Mouse (Mus musculus) heart, embryonic 13.5 days (tissue): Measurements from ENCODE around the gene Zc3h12c. TPM values are rescaled to one million over a fixed set of nuclear protein-coding genes. Genes with fewer than 3 reads are reported as not detected.
"Not testable (repeated sequence)": the region's sequence is repeated elsewhere in the genome, so short reads cannot be mapped to it uniquely, and the experiment has no call there.

ENCODE experiments used
- ATAC-seq: fragments of 200-750 bp; cut with Nextera tagmentation; 2 replicates; pipeline ENCODE4 v1.8.0; 2017; ENCODE audit warnings: moderate TSS enrichment; ENCODE audit not compliant: insufficient number of reproducible peaks, low FRiP score, low TSS enrichment; ENCODE audit errors: extremely low read depth
- H3K27ac ChIP-seq: fragments of 300-500 bp; sonication (generic); replicated peaks from 2 replicates; pipeline ENCODE4 v1.5.1; 2015; ENCODE audit warnings: moderate library complexity, mild to moderate bottlenecking, inconsistent platforms
- H3K27me3 ChIP-seq: fragments of 300-500 bp; sonication (generic); replicated peaks from 2 replicates; pipeline ENCODE4 v1.6.1; 2015; ENCODE audit warnings: mild to moderate bottlenecking, inconsistent platforms
- H3K36me3 ChIP-seq: fragments of 300-500 bp; sonication (generic); 2 replicates; pipeline ENCODE4 v1.6.1; 2015; ENCODE audit warnings: mild to moderate bottlenecking, inconsistent platforms
- H3K4me1 ChIP-seq: fragments of 300-500 bp; sonication (generic); 2 replicates; pipeline ENCODE4 v1.6.1; 2015; ENCODE audit warnings: inconsistent platforms
- H3K4me2 ChIP-seq: fragments of 300-500 bp; sonication (generic); 2 replicates; pipeline ENCODE4 v1.6.1; 2015; ENCODE audit warnings: inconsistent platforms, mild to moderate bottlenecking, moderate library complexity
- H3K4me3 ChIP-seq: fragments of 300-500 bp; sonication (generic); 2 replicates; pipeline ENCODE4 v1.5.1; 2015; ENCODE audit warnings: moderate library complexity, mild to moderate bottlenecking, inconsistent platforms
- H3K9ac ChIP-seq: fragments of 300-500 bp; sonication (generic); 2 replicates; pipeline ENCODE4 v1.6.1; 2015; ENCODE audit warnings: inconsistent platforms, mild to moderate bottlenecking, moderate library complexity
- H3K9me3 ChIP-seq: fragments of 300-500 bp; sonication (generic); 2 replicates; pipeline ENCODE4 v1.6.1; 2016; ENCODE audit warnings: inconsistent platforms
- WGBS: fragments of 180-500 bp; shearing (Covaris S2); methylation state at CpG from one replicate; pipeline ENCODE4 v1.1.7; 2015; ENCODE audit warnings: mixed read lengths; 5-methylcytosine and 5-hydroxymethylcytosine counted together
- microRNA-seq: library from miRNA; unstranded; fragments of <30 nt; microRNA quantifications from one replicate; pipeline ENCODE4, GENCODE M21; 2016
- polyA plus RNA-seq: library from polyadenylated mRNA; unstranded; fragments of >200 nt; fragmentation: Nextera tagmentation; extraction: Ambion mirVana; gene quantifications from 2 replicates; pipeline ENCODE4 v1.2.1, GENCODE M21; 2015

Gene Zc3h12c
- polyA plus RNA-seq, 1 experiment from 2014 or later = 2.4 TPM

- Histone ChIP-seq H3K36me3 (peaks cover 87% of the 10 kb centered on the region), H3K27me3 (no peaks in the 10 kb centered on the region)
- 68% methylated on average over 2 of the region's 2 CpGs for WGBS
Measured at GRCm38 (mm10) chr9:52081979-52082378, 86.4 kb downstream of the Zc3h12c start.

GRCm38 (mm10) chr9:52077692-52078091, 90.7 kb downstream of the Zc3h12c start:
- peaks cover 91% of the 10 kb centered on the region for H3K36me3 ChIP-seq
- H3K9ac ChIP-seq = no peak overlapping the region
- H3K27ac ChIP-seq = no peak overlapping the region
- WGBS = 89% methylated on average over 1 of the region's 1 CpGs
- H3K4me2 ChIP-seq = no peak overlapping the region
- no peaks in the 10 kb centered on the region for H3K4me1 ChIP-seq
- no peak for ATAC-seq
- no peaks in the 10 kb centered on the region for H3K9me3 ChIP-seq
- H3K4me3 ChIP-seq = no peak overlapping the region
- H3K27me3 ChIP-seq = no peaks in the 10 kb centered on the region

More at GRCm38 (mm10) chr9:52081979-52082378, 86.4 kb downstream of the Zc3h12c start:
- Histone ChIP-seq H3K4me3 (no peak overlapping the region), H3K9me3 (no peaks in the 10 kb centered on the region), H3K27ac (no peak overlapping the region), H3K9ac (no peak overlapping the region), H3K4me1 (no peaks in the 10 kb centered on the region), H3K4me2 (no peak overlapping the region)
- no peak for ATAC-seq

DNA sequence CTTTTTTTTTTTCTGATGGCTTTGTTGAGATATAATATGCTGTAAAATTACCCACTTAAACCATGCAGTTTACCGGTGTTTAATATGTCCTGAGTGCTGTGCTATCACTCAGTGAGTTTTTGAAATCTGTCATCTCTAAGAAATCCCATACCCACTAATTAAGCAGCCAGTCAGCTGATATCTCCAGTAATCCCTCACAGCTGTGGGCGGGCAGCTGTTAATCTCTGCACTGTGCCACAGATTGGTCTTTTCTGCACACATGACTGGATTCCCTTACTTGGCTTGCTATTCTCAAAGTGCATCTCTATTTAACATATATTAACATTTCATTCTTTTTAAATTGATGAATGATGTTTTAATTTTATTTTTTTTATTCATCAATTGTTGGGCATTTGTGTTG, 92.3 kb downstream of the Zc3h12c start:
- H3K27me3 ChIP-seq = no peaks in the 10 kb centered on the region
- H3K36me3 ChIP-seq = peaks cover 89% of the 10 kb centered on the region
- H3K4me1 ChIP-seq = no peaks in the 10 kb centered on the region
- H3K9me3 ChIP-seq = no peaks in the 10 kb centered on the region
- H3K4me3 ChIP-seq = no peak overlapping the region
- no peak overlapping the region for H3K9ac ChIP-seq
- H3K27ac ChIP-seq = no peak overlapping the region
- H3K4me2 ChIP-seq = no peak overlapping the region
- 81% methylated on average over 2 of the region's 2 CpGs for WGBS
- ATAC-seq = no peak

DNA sequence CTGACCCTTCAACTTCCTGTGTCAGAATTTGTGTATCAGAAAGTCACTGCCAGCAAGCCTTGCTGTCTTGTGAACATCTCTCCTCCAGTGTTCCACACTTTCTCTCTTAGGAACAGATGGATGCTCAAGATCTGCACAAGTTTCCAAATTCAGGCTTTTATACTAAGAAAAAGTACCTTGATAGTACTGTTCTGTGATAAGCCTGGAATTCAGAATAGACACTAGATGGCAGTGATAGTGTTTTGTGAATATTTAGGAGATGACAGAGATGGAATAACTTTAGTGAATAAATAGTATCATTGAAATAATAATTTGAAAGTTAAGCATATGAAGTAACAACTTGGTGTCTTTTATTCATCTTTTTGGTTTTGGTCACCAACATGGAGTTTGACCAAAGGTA, 96.2 kb downstream of the Zc3h12c start:
- H3K4me1 ChIP-seq = no peaks in the 10 kb centered on the region
- no peak overlapping the region for H3K9ac ChIP-seq
- no peak overlapping the region for H3K4me3 ChIP-seq
- no peak overlapping the region for H3K4me2 ChIP-seq
- no peaks in the 10 kb centered on the region for H3K9me3 ChIP-seq
- H3K27ac ChIP-seq = no peak overlapping the region
- H3K27me3 ChIP-seq = no peaks in the 10 kb centered on the region
- no peak for ATAC-seq
- peaks cover 85% of the 10 kb centered on the region for H3K36me3 ChIP-seq

DNA sequence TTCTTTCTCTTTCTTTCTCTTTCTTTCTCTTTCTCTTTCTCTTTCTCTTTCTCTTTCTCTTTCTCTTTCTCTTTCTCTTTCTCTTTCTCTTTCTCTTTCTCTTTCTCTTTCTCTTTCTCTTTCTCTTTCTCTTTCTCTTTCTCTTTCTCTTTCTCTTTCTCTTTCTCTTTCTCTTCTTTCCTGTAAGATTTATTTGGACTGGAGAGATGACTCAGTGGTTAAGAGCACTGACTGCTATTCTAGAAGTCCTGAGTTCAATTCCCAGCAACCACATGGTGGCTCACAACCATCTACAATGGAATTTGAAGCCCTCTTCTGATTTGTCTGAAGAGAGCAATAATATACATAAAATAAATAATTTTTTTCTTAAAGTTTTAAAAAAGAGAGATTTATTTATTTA, 97.0 kb downstream of the Zc3h12c start:
- not testable (repeated sequence) for H3K4me1 ChIP-seq, H3K27me3 ChIP-seq, H3K9me3 ChIP-seq, ATAC-seq, H3K4me2 ChIP-seq, H3K4me3 ChIP-seq, H3K9ac ChIP-seq, H3K27ac ChIP-seq
- peaks cover 85% of the 10 kb centered on the region for H3K36me3 ChIP-seq

DNA sequence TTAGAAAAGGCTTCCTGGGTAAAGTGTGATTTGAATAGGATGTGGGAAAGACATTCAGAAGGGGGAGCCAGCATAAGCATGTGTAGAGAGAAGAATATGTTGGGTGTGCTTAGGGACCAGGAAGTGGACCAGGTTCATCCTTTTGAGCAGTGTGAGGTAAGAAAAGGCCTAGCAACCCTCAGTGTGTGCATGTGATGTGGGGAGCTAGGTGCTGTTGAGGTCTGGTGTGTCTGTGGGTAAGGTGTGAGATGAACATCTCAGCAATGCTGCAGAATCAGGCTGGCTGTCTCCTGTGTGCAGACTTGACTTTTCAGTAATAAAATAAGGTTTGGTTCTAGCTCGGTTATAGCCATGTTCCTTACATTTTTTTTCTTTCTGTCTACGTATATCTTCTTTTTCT, 98.3 kb downstream of the Zc3h12c start:
- H3K9ac ChIP-seq = no peak overlapping the region
- H3K4me3 ChIP-seq = no peak overlapping the region
- ATAC-seq = no peak
- no peak overlapping the region for H3K4me2 ChIP-seq
- no peak overlapping the region for H3K27ac ChIP-seq
- H3K9me3 ChIP-seq = no peaks in the 10 kb centered on the region
- 94% methylated on average over 2 of the region's 2 CpGs for WGBS
- H3K27me3 ChIP-seq = no peaks in the 10 kb centered on the region
- H3K36me3 ChIP-seq = peaks cover 87% of the 10 kb centered on the region
- no peaks in the 10 kb centered on the region for H3K4me1 ChIP-seq

Small RNA genes within 50 kb of the gene (microRNA-seq; reads per million reads assigned to microRNA genes)
- gene Gm27686 (not detected), gene Mir6244 (not detected)

Other genes with a start within 250 kb of the Zc3h12c start
- 83.0 and 84.1 TPM in 2 replicates for gene Fdx1, start 205.0 kb downstream of the Zc3h12c start, polyA plus RNA-seq
- 112 and 117 TPM in 2 replicates for gene Rdx, start 121.4 kb downstream of the Zc3h12c start, polyA plus RNA-seq